Mouse (Mus musculus) limb, embryonic 11.5 days (tissue): ENCODE data around the gene Naaladl2. TPM values are rescaled to one million over a fixed set of nuclear protein-coding genes. Genes with fewer than 3 reads are reported as not detected.

ENCODE experiments used
- ATAC-seq: fragments of 200-750 bp; cut with Nextera tagmentation; 2 replicates; pipeline ENCODE4 v1.8.0; 2017; ENCODE audit warnings: low read depth; ENCODE audit not compliant: insufficient number of reproducible peaks, low FRiP score, low TSS enrichment
- DNase-seq: peaks from one replicate; pipeline ENCODE4 v3.0.0-alpha.2; 2015; ENCODE audit warnings: low spot score
- H3K27ac ChIP-seq: fragments of 300-500 bp; sonication (generic); replicated peaks from 2 replicates; pipeline ENCODE4 v1.5.1; 2014; ENCODE audit warnings: low read depth, mild to moderate bottlenecking, low read length
- H3K27me3 ChIP-seq: fragments of 300-500 bp; sonication (generic); 2 replicates; pipeline ENCODE4 v1.6.1; 2014; ENCODE audit warnings: mild to moderate bottlenecking, low read length, mixed read lengths; ENCODE audit not compliant: control insufficient read depth, insufficient read depth
- H3K36me3 ChIP-seq: fragments of 300-500 bp; sonication (generic); 2 replicates; pipeline ENCODE4 v1.6.1; 2014; ENCODE audit warnings: mild to moderate bottlenecking, low read length, moderate library complexity, mixed read lengths; ENCODE audit not compliant: control insufficient read depth, insufficient read depth
- H3K4me1 ChIP-seq: fragments of 300-500 bp; sonication (generic); 2 replicates; pipeline ENCODE4 v1.6.1; 2014; ENCODE audit warnings: low read length, mixed read lengths; ENCODE audit not compliant: control insufficient read depth, insufficient read depth
- H3K4me2 ChIP-seq: fragments of 300-500 bp; sonication (generic); 2 replicates; pipeline ENCODE4 v1.6.1; 2014; ENCODE audit warnings: low read depth, mild to moderate bottlenecking, moderate library complexity; ENCODE audit not compliant: severe bottlenecking
- H3K4me3 ChIP-seq: fragments of 300-500 bp; sonication (generic); 2 replicates; pipeline ENCODE4 v1.5.1; 2014; ENCODE audit warnings: low read depth, low read length
- H3K9ac ChIP-seq: fragments of 300-500 bp; sonication (generic); 2 replicates; pipeline ENCODE4 v1.6.1; 2014; ENCODE audit warnings: mild to moderate bottlenecking, low read length
- H3K9me3 ChIP-seq: fragments of 300-500 bp; sonication (generic); 2 replicates; pipeline ENCODE4 v1.6.1; 2016; ENCODE audit warnings: low read length; ENCODE audit not compliant: control insufficient read depth
- WGBS: fragments of 180-500 bp; shearing (Covaris S2); extraction: QIAGEN DNeasy Blood & Tissue Kit; methylation state at CpG from one replicate; pipeline ENCODE4 v1.1.7; 2014; 5-methylcytosine and 5-hydroxymethylcytosine counted together
- polyA plus RNA-seq: library from polyadenylated mRNA; unstranded; fragments of >200 nt; fragmentation: Nextera tagmentation; extraction: Ambion mirVana; gene quantifications from 2 replicates; pipeline ENCODE4 v1.2.1, GENCODE M21; 2014

The Naaladl2 gene
- polyA plus RNA-seq, 1 experiment from 2014 or later, result 0.43 TPM

DNA sequence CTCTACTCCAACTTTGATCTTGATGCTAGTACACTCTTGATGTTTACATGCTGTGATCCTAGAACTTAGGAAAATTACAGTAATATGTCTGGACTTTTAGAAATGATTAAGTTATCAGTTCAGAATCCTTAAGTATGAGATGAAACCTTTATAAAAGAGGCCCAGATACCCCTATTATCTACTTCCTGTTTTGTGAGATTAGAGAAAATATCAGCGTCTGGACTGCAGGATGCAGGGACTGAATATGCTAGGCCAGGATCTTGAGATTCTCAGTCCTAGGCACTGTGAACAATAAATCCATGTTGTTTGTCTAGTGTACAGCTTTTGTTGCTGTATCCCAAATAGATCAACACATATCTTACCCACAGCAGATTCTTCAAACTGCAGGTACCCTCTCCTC lies 1278.4 kb downstream of the Naaladl2 start:
- WGBS, result 87% methylated on average over 1 of the region's 1 CpGs
- no peak for DNase-seq

DNA sequence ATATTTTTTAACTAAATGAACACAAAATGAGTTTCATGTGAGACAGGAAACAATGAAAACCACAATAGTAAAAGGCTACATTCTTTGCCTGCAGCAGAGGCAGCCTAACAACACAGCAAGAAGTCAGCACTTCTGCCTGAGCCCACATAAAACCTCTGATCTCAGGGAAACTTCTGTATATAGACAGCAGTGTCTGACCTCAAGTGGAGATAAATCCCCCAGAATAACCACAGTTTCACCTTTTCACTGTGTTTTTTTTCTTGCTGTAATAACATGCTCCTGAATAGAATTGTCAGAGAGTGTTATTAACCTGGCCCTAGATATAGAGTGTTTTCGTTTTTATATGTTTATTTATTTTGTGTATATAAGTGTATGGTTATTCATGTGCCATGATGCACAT lies 1286.8 kb downstream of the Naaladl2 start:
- H3K9me3 ChIP-seq, result no peaks in the 10 kb centered on the region
- H3K27me3 ChIP-seq, result no peaks in the 10 kb centered on the region
- DNase-seq (no peak), ATAC-seq (no peak)
- H3K36me3 ChIP-seq, result no peaks in the 10 kb centered on the region
- H3K4me3 ChIP-seq, result no peak overlapping the region
- WGBS, result 70% methylated on average over 1 of the region's 1 CpGs
- H3K4me2 ChIP-seq, result no peak overlapping the region
- H3K9ac ChIP-seq, result no peak overlapping the region
- no peak overlapping the region for H3K27ac ChIP-seq
- H3K4me1 ChIP-seq, result no peaks in the 10 kb centered on the region

More for the DNA sequence above, 1278.4 kb downstream of the Naaladl2 start:
- H3K4me3 ChIP-seq, result no peak overlapping the region
- no peaks in the 10 kb centered on the region for H3K4me1 ChIP-seq
- no peaks in the 10 kb centered on the region for H3K36me3 ChIP-seq
- H3K4me2 ChIP-seq, result no peak overlapping the region
- no peak overlapping the region for H3K27ac ChIP-seq
- H3K27me3 ChIP-seq, result no peaks in the 10 kb centered on the region
- no peak overlapping the region for H3K9ac ChIP-seq
- ATAC-seq, result no peak
- H3K9me3 ChIP-seq, result no peaks in the 10 kb centered on the region

DNA sequence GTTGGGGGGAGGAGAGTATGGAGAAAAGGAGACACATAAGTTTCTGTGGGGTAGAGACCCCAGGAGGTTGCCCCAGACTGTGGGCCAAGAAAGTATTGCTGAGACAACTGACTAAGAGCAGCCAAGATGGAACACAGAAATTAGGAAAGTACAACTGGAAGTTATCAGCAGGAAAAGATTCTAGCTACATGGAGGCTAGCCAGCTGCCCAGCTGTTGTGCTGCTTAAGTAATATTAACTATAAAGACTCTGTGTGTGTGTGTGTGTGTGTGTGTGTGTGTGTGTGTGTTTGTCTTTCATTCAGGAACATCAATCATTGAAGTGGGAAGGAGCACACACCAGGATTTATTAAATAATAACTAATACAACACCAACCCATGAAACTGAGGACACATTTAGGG lies 1326.5 kb downstream of the Naaladl2 start:
- H3K36me3 ChIP-seq, result no peaks in the 10 kb centered on the region
- no peak for DNase-seq
- no peak overlapping the region for H3K9ac ChIP-seq
- no peak overlapping the region for H3K27ac ChIP-seq
- no peaks in the 10 kb centered on the region for H3K27me3 ChIP-seq
- H3K4me1 ChIP-seq, result no peaks in the 10 kb centered on the region
- no peak overlapping the region for H3K4me2 ChIP-seq
- no peaks in the 10 kb centered on the region for H3K9me3 ChIP-seq
- H3K4me3 ChIP-seq, result no peak overlapping the region
- ATAC-seq, result no peak

DNA sequence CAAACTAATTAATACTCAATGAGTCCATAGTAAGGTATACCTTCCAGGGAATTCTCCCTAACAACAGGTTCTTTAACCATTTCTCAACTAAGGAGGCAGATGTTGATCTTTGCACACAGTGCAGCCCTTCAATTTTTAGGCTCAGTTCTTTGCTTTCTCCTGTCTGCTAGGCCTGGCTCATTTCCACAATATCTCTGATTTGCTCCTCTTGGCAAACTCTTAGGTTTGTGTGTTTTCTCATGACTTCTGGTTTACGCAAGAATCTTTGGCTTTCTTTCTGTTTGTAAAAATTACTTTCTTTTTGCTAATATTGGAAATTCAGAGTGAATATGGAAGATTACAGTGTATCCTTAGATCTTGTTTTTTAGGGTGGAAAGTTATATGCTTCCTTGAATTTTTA lies 1385.3 kb downstream of the Naaladl2 start:
- no peaks in the 10 kb centered on the region for H3K36me3 ChIP-seq
- DNase-seq (no peak), ATAC-seq (no peak)
- H3K27me3 ChIP-seq, result no peaks in the 10 kb centered on the region
- no peaks in the 10 kb centered on the region for H3K4me1 ChIP-seq
- WGBS, result 98% methylated on average over 1 of the region's 1 CpGs
- H3K9ac ChIP-seq, result no peak overlapping the region
- H3K9me3 ChIP-seq, result no peaks in the 10 kb centered on the region; the same call in 1 of the 2 replicates
- H3K4me3 ChIP-seq, result no peak overlapping the region
- H3K4me2 ChIP-seq, result no peak overlapping the region
- H3K27ac ChIP-seq, result no peak overlapping the region
